Mouse (Mus musculus): Measurements from ENCODE around the gene Aipl1. TPM values are rescaled to one million over a fixed set of nuclear protein-coding genes. Genes with fewer than 3 reads are reported as not detected.

Gene Aipl1
- polyA plus RNA-seq, 1 experiment = not detected

GRCm38 (mm10) chr11:72041768-72042607 lies 4.7 kb upstream of the Aipl1 start, which contains the start of gene Pimreg:
TSS of gene Pimreg (plus strand) at chr11:72042032.
- peak; percentile 73 for DNase-seq
- Histone ChIP-seq H3K4me3 (ENCODE audit: insufficient read depth, low read depth, low read length) (peak within 1 kb of the TSS; percentile 57), H3K27ac (ENCODE audit: insufficient read depth, low read depth, low read length) (no peak within 1 kb of the TSS), H3K27me3 (replicated peaks; ENCODE audit: control insufficient read depth, insufficient read depth, low read length) (no peaks in the 10 kb centered on the region), H3K36me3 (ENCODE audit: control insufficient read depth, insufficient read depth, low read length) (no peaks in the 10 kb centered on the region), H3K4me1 (ENCODE audit: control insufficient read depth, insufficient read depth, low read length) (no peaks in the 10 kb centered on the region)
- TF ChIP-seq POLR2A (IDR thresholded peaks at IDR 0.05; ENCODE audit: low read depth, low read length) (no peak), CTCF (conservative IDR thresholded peaks at IDR 0.05; ENCODE audit: insufficient read depth, insufficient read length, low read depth, low read length) (0 out of 2 replicates have a peak, but pooled peaks have one; percentile 9)
- WGBS = 2% methylated on average over 52 of the region's 52 CpGs

- no peaks in the 10 kb centered on the region for H3K4me1 ChIP-seq (ENCODE audit: control insufficient read depth, insufficient read depth, low read length)
- no peaks in the 10 kb centered on the region for H3K27me3 ChIP-seq (replicated peaks; ENCODE audit: control insufficient read depth, insufficient read depth, low read length)
- no peaks in the 10 kb centered on the region for H3K36me3 ChIP-seq (ENCODE audit: control insufficient read depth, insufficient read depth, low read length)
- no peak for DNase-seq
- peak overlapping the region; percentile 57; the same call in 1 of the 2 replicates for H3K4me3 ChIP-seq (ENCODE audit: insufficient read depth, low read depth, low read length)
- TF ChIP-seq CTCF (conservative IDR thresholded peaks at IDR 0.05; ENCODE audit: insufficient read depth, insufficient read length, low read depth, low read length) = no peak
- no peak for TF ChIP-seq POLR2A (IDR thresholded peaks at IDR 0.05; ENCODE audit: low read depth, low read length)
- no peak overlapping the region for H3K27ac ChIP-seq (ENCODE audit: insufficient read depth, low read depth, low read length)
- 32% methylated on average over 6 of the region's 6 CpGs for WGBS
Observed at GRCm38 (mm10) chr11:72041290-72041767, 4.0 kb upstream of the Aipl1 start.

GRCm38 (mm10) chr11:72039599-72040386 lies 2.5 kb upstream of the Aipl1 start:
- H3K27me3 ChIP-seq (replicated peaks; ENCODE audit: control insufficient read depth, insufficient read depth, low read length) = no peaks in the 10 kb centered on the region
- no peak for TF ChIP-seq POLR2A (IDR thresholded peaks at IDR 0.05; ENCODE audit: low read depth, low read length)
- TF ChIP-seq CTCF (conservative IDR thresholded peaks at IDR 0.05; ENCODE audit: insufficient read depth, insufficient read length, low read depth, low read length) = no peak
- 48% methylated on average over 16 of the region's 16 CpGs for WGBS
- H3K36me3 ChIP-seq (ENCODE audit: control insufficient read depth, insufficient read depth, low read length) = no peaks in the 10 kb centered on the region
- no peaks in the 10 kb centered on the region for H3K4me1 ChIP-seq (ENCODE audit: control insufficient read depth, insufficient read depth, low read length)
- no peak overlapping the region for H3K4me3 ChIP-seq (ENCODE audit: insufficient read depth, low read depth, low read length)
- H3K27ac ChIP-seq (ENCODE audit: insufficient read depth, low read depth, low read length) = no peak overlapping the region
- no peak for DNase-seq

- Histone ChIP-seq H3K4me3 (ENCODE audit: insufficient read depth, low read depth, low read length) (no peak overlapping the region), H3K27ac (ENCODE audit: insufficient read depth, low read depth, low read length) (no peak overlapping the region), H3K4me1 (ENCODE audit: control insufficient read depth, insufficient read depth, low read length) (no peaks in the 10 kb centered on the region), H3K27me3 (replicated peaks; ENCODE audit: control insufficient read depth, insufficient read depth, low read length) (no peaks in the 10 kb centered on the region), H3K36me3 (ENCODE audit: control insufficient read depth, insufficient read depth, low read length) (no peaks in the 10 kb centered on the region)
- WGBS = under 1% methylated on average over 4 of the region's 4 CpGs
- TF ChIP-seq CTCF (conservative IDR thresholded peaks at IDR 0.05; ENCODE audit: insufficient read depth, insufficient read length, low read depth, low read length) (peak; percentile 74), POLR2A (IDR thresholded peaks at IDR 0.05; ENCODE audit: low read depth, low read length) (no peak)
- peak; percentile 50 for DNase-seq
Observed at GRCm38 (mm10) chr11:72037996-72038395, 687 bp upstream of the Aipl1 start.

- H3K36me3 ChIP-seq (ENCODE audit: control insufficient read depth, insufficient read depth, low read length) = no peaks in the 10 kb centered on the region
- no peak overlapping the region for H3K27ac ChIP-seq (ENCODE audit: insufficient read depth, low read depth, low read length)
- no peaks in the 10 kb centered on the region for H3K4me1 ChIP-seq (ENCODE audit: control insufficient read depth, insufficient read depth, low read length)
- H3K27me3 ChIP-seq (replicated peaks; ENCODE audit: control insufficient read depth, insufficient read depth, low read length) = no peaks in the 10 kb centered on the region
- WGBS = 91% methylated on average over 3 of the region's 3 CpGs
- DNase-seq = no peak
- TF ChIP-seq CTCF (conservative IDR thresholded peaks at IDR 0.05; ENCODE audit: insufficient read depth, insufficient read length, low read depth, low read length) (no peak), POLR2A (IDR thresholded peaks at IDR 0.05; ENCODE audit: low read depth, low read length) (no peak)
- no peak overlapping the region for H3K4me3 ChIP-seq (ENCODE audit: insufficient read depth, low read depth, low read length)
Observed at GRCm38 (mm10) chr11:72032589-72032988, 4.7 kb downstream of the Aipl1 start.

GRCm38 (mm10) chr11:72032091-72032490 lies 5.2 kb downstream of the Aipl1 start:
- no peaks in the 10 kb centered on the region for H3K4me1 ChIP-seq (ENCODE audit: control insufficient read depth, insufficient read depth, low read length)
- DNase-seq = no peak
- WGBS = 94% methylated on average over 4 of the region's 4 CpGs
- H3K27me3 ChIP-seq (replicated peaks; ENCODE audit: control insufficient read depth, insufficient read depth, low read length) = no peaks in the 10 kb centered on the region
- TF ChIP-seq CTCF (conservative IDR thresholded peaks at IDR 0.05; ENCODE audit: insufficient read depth, insufficient read length, low read depth, low read length) (no peak), POLR2A (IDR thresholded peaks at IDR 0.05; ENCODE audit: low read depth, low read length) (no peak)
- no peaks in the 10 kb centered on the region for H3K36me3 ChIP-seq (ENCODE audit: control insufficient read depth, insufficient read depth, low read length)
- no peak overlapping the region for H3K4me3 ChIP-seq (ENCODE audit: insufficient read depth, low read depth, low read length)
- no peak overlapping the region for H3K27ac ChIP-seq (ENCODE audit: insufficient read depth, low read depth, low read length)

- DNase-seq = no peak
- Histone ChIP-seq H3K36me3 (ENCODE audit: control insufficient read depth, insufficient read depth, low read length) (no peaks in the 10 kb centered on the region), H3K4me3 (ENCODE audit: insufficient read depth, low read depth, low read length) (no peak overlapping the region), H3K4me1 (ENCODE audit: control insufficient read depth, insufficient read depth, low read length) (no peaks in the 10 kb centered on the region), H3K27me3 (replicated peaks; ENCODE audit: control insufficient read depth, insufficient read depth, low read length) (no peaks in the 10 kb centered on the region), H3K27ac (ENCODE audit: insufficient read depth, low read depth, low read length) (no peak overlapping the region)
- TF ChIP-seq POLR2A (IDR thresholded peaks at IDR 0.05; ENCODE audit: low read depth, low read length) (no peak), CTCF (conservative IDR thresholded peaks at IDR 0.05; ENCODE audit: insufficient read depth, insufficient read length, low read depth, low read length) (no peak)
- WGBS = 96% methylated on average over 7 of the region's 7 CpGs
Observed at GRCm38 (mm10) chr11:72031353-72031752, 6.0 kb downstream of the Aipl1 start.
